In the genomic region with DNA sequence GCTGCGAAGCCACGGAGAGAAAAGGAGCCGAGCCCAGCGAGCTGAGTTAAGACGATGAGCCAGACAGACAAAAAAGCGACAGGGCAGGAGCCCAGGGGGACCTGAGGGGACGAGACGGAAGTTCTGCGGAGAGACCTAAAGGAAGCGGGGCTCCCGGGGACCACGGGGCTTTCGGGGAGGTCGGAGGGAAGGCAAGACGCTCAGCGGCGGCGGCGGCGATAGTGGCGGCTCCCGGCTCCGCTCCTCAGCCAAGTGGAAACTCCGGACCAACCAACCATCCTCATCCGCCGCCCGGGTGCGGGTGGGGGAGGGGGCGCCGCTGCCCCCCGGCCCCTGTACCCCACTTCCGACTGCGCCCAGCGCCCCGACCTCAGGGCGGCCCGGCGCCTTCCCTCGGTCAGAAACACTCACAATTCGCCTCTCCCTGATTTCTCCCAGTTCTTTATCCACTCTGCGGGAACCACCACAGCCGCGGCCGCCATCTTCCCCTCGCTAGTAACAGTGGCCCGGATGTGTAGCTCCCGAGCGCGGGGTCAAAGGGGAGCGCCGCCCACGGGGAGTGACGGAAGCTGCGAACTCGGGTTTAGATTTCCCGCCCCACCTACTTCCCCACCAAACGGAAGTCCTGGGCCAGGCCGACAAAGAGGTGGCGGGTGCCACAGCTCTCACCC, we compare ENCODE assay signal across 8 mouse cellular contexts. TPM values are rescaled to one million over a fixed set of nuclear protein-coding genes. Genes with fewer than 3 reads are reported as not detected.
DNase-seq lines count a peak whose midpoint lies in the region; ATAC-seq lines count a peak whose summit lies in the region.

No protein-coding gene starts in this region.

- WGBS in forebrain, embryonic 10.5 days, result 20% methylated on average over 59 of the region's 59 CpGs
- 8% methylated on average over 57 of the region's 59 CpGs for WGBS in heart, embryonic 16.5 days
- WGBS in liver, embryonic 15.5 days (ENCODE audit: insufficient replicate concordance), result 12% methylated on average over 51 of the region's 59 CpGs
- 17% methylated on average over 51 of the region's 59 CpGs for WGBS in neural tube, embryonic 12.5 days

- peak overlapping the region; percentile 80 for H3K9ac ChIP-seq in heart, embryonic 16.5 days (ENCODE audit: low read length)
- H3K9ac ChIP-seq in liver, embryonic 15.5 days, result peak overlapping the region; percentile 76
- H3K9ac ChIP-seq in neural tube, embryonic 12.5 days, result peak overlapping the region; percentile 73

- peak; percentile 96 for ATAC-seq in CD4-positive, CD25-positive, alpha-beta regulatory T cell, adult 4 months
- peak; percentile 95 for ATAC-seq in heart, embryonic 16.5 days (replicated peaks; ENCODE audit: extremely low read depth, insufficient read depth, low FRiP score)
- ATAC-seq in liver, embryonic 15.5 days (ENCODE audit: insufficient read depth), result peak; percentile 95
- ATAC-seq in neural tube, embryonic 12.5 days (ENCODE audit: low FRiP score, low read depth), result peak; percentile 98

- peaks cover 2% of the 10 kb centered on the region; the same call in 1 of the 2 replicates for H3K9me3 ChIP-seq in forebrain, embryonic 10.5 days
- H3K9me3 ChIP-seq in heart, embryonic 16.5 days (replicated peaks; ENCODE audit: control insufficient read depth, low read length), result no peaks in the 10 kb centered on the region
- H3K9me3 ChIP-seq in liver, embryonic 15.5 days (replicated peaks), result no peaks in the 10 kb centered on the region
- H3K9me3 ChIP-seq in neural tube, embryonic 12.5 days, result no peaks in the 10 kb centered on the region

- H3K4me1 ChIP-seq in forebrain, embryonic 10.5 days, result peaks cover 8% of the 10 kb centered on the region; the same call in 1 of the 2 replicates
- H3K4me1 ChIP-seq in heart, embryonic 16.5 days (ENCODE audit: control insufficient read depth, insufficient read depth, low read length), result peaks cover 3% of the 10 kb centered on the region
- H3K4me1 ChIP-seq in liver, embryonic 15.5 days (replicated peaks), result peaks cover 21% of the 10 kb centered on the region
- no peaks in the 10 kb centered on the region for H3K4me1 ChIP-seq in neural tube, embryonic 12.5 days

- peak; percentile 69 for DNase-seq in c-Kit-negative CD71-positive TER-119-positive erythroid progenitor cells, embryonic 14.5 days (ENCODE audit: low read depth, low spot score)
- DNase-seq in forebrain, embryonic 10.5 days (ENCODE audit: extremely low spot score, low spot score), result peak; percentile 81
- peak; percentile 93 for DNase-seq in kidney, postnatal 36 days
- peak; percentile 66 for DNase-seq in telencephalon, adult 2 months (ENCODE audit: low read depth, low spot score)

- no peaks in the 10 kb centered on the region for H3K36me3 ChIP-seq in forebrain, embryonic 10.5 days (replicated peaks)
- no peaks in the 10 kb centered on the region for H3K36me3 ChIP-seq in heart, embryonic 16.5 days (ENCODE audit: control insufficient read depth, insufficient read depth)
- no peaks in the 10 kb centered on the region for H3K36me3 ChIP-seq in liver, embryonic 15.5 days (replicated peaks)
- H3K36me3 ChIP-seq in neural tube, embryonic 12.5 days, result no peaks in the 10 kb centered on the region

- no peaks in the 10 kb centered on the region for H3K27me3 ChIP-seq in forebrain, embryonic 10.5 days (ENCODE audit: poor library complexity, severe bottlenecking)
- H3K27me3 ChIP-seq in heart, embryonic 16.5 days (ENCODE audit: control insufficient read depth, insufficient read depth, low read length), result no peaks in the 10 kb centered on the region
- no peaks in the 10 kb centered on the region for H3K27me3 ChIP-seq in liver, embryonic 15.5 days
- H3K27me3 ChIP-seq in neural tube, embryonic 12.5 days (replicated peaks), result no peaks in the 10 kb centered on the region

- peak overlapping the region; percentile 64 for H3K4me3 ChIP-seq in forebrain, embryonic 10.5 days
- H3K4me3 ChIP-seq in heart, embryonic 16.5 days (ENCODE audit: low read length), result peak overlapping the region; percentile 76
- peak overlapping the region; percentile 77 for H3K4me3 ChIP-seq in liver, embryonic 15.5 days (replicated peaks)
- H3K4me3 ChIP-seq in neural tube, embryonic 12.5 days, result peak overlapping the region; percentile 60

- H3K27ac ChIP-seq in forebrain, embryonic 10.5 days, result peak overlapping the region; percentile 94
- peak overlapping the region; percentile 87 for H3K27ac ChIP-seq in heart, embryonic 16.5 days (ENCODE audit: low read length)
- H3K27ac ChIP-seq in liver, embryonic 15.5 days (replicated peaks), result peak overlapping the region; percentile 85
- H3K27ac ChIP-seq in neural tube, embryonic 12.5 days, result peak overlapping the region; percentile 74

- peak overlapping the region; percentile 67 for H3K4me2 ChIP-seq in heart, embryonic 16.5 days (ENCODE audit: low read depth, low read length)
- H3K4me2 ChIP-seq in liver, embryonic 15.5 days, result peak overlapping the region; percentile 68
- H3K4me2 ChIP-seq in neural tube, embryonic 12.5 days (replicated peaks), result peak overlapping the region; percentile 63

RNA-seq across cellular contexts. Expression of a gene that starts 8.9 kb away (rescaled TPM):
- polyA plus RNA-seq in CD4-positive, CD25-positive, alpha-beta regulatory T cell, adult 4 months (2017; shearing (Covaris generic)), result 100 to 1,000 TPM; 148 to 180 TPM
- 76.0 and 79.7 TPM in 2 replicates for polyA plus RNA-seq in forebrain, embryonic 10.5 days (2016; fragmentation: Nextera tagmentation; extraction: Ambion mirVana)
- 44.7 and 55.3 TPM in 2 replicates for polyA plus RNA-seq in heart, embryonic 16.5 days (2015; fragmentation: Nextera tagmentation; extraction: Ambion mirVana)
- polyA plus RNA-seq in liver, embryonic 15.5 days (2015; fragmentation: Nextera tagmentation; extraction: Ambion mirVana), result 24.7 and 26.2 TPM in 2 replicates
- polyA plus RNA-seq in neural tube, embryonic 12.5 days (2016; fragmentation: Nextera tagmentation; extraction: Ambion mirVana), result 100 and 108 TPM in 2 replicates

Comparison
In these comparisons a context has a peak if more than half of its experiments do, and no peak if none do; other contexts are left out.
1. Peak in every context shown above with its lines: DNase-seq, ATAC-seq, H3K4me3 ChIP-seq and H3K27ac ChIP-seq.